Mouse (Mus musculus) liver, postnatal 0 days (tissue): Measurements from ENCODE around the gene Parp3.

Source experiments
- CTCF ChIP-seq: sonication (generic); IDR thresholded peaks from 2 replicates; pipeline ENCODE4 v1.5.1; 2016; ENCODE audit warnings: antibody characterized with exemption, low read depth
- EP300 ChIP-seq: IDR thresholded peaks from 2 replicates; pipeline ENCODE4 v1.6.1; 2016; ENCODE audit warnings: antibody characterized with exemption, low read depth, mild to moderate bottlenecking

GRCm38 (mm10) chr9:106447951-106448350 is 28.8 kb downstream of the Parp3 start:
- TF ChIP-seq CTCF (no peak), EP300 (no peak)
